Mouse (Mus musculus) MEL (cell line): ENCODE measurements around the gene Rtel1.

ENCODE experiments used
- BHLHE40 ChIP-seq: IDR thresholded peaks from 2 replicates; pipeline ENCODE4 v1.6.1; 2012; ENCODE audit warnings: low read depth, mild to moderate bottlenecking, inconsistent platforms, low read length, improper control_type of control experiment, borderline replicate concordance
- CHD1 ChIP-seq: IDR thresholded peaks from 2 replicates; pipeline ENCODE4 v1.6.1; 2012; ENCODE audit warnings: low read depth, mild to moderate bottlenecking, inconsistent platforms, low read length, improper control_type of control experiment
- CTCF ChIP-seq, 3 experiments: IDR thresholded peaks in 2 of 3; conservative IDR thresholded peaks in 1 of 3; 2 replicates each; pipeline ENCODE4 v1.5.1; 2011 to 2012; ENCODE audit warnings: low read length in 3 of 3, low read depth in 2 of 3, mild to moderate bottlenecking in 2 of 3, improper control_type of control experiment in 1 of 3, inconsistent platforms in 1 of 3, mixed read lengths in 1 of 3, moderate library complexity in 1 of 3; ENCODE audit not compliant: control insufficient read depth in 1 of 3, insufficient read depth in 1 of 3, poor library complexity in 1 of 3, severe bottlenecking in 1 of 3
- POLR2A ChIP-seq, 2 experiments: IDR thresholded peaks; 2 replicates each; pipeline ENCODE4 v1.6.1; 2011 to 2012; ENCODE audit warnings: low read length in 2 of 2, mild to moderate bottlenecking in 2 of 2, control low read depth in 1 of 2, improper control_type of control experiment in 1 of 2, low read depth in 1 of 2, moderate library complexity in 1 of 2; ENCODE audit not compliant: control insufficient read depth in 1 of 2, insufficient read depth in 1 of 2, poor library complexity in 1 of 2
- POLR2AphosphoS5 ChIP-seq: IDR thresholded peaks from 2 replicates; pipeline ENCODE4 v1.6.1; 2012; ENCODE audit warnings: low read depth, borderline replicate concordance, mild to moderate bottlenecking, inconsistent platforms, low read length, moderate library complexity, mixed read lengths
- SIN3A ChIP-seq: IDR thresholded peaks from 2 replicates; pipeline ENCODE4 v1.6.1; 2012; ENCODE audit warnings: low read length, improper control_type of control experiment, inconsistent platforms
- TBP ChIP-seq: IDR thresholded peaks from 2 replicates; pipeline ENCODE4 v1.8.0; 2011; ENCODE audit warnings: low read depth, low read length, improper control_type of control experiment
- TCF12 ChIP-seq: IDR thresholded peaks from 2 replicates; pipeline ENCODE4 v1.6.1; 2014; ENCODE audit warnings: low read depth, mild to moderate bottlenecking, inconsistent platforms, low read length, improper control_type of control experiment, moderate library complexity
- USF1 ChIP-seq: IDR thresholded peaks from 2 replicates; pipeline ENCODE4 v1.6.1; 2014; ENCODE audit warnings: low read depth, mild to moderate bottlenecking, inconsistent platforms, low read length, improper control_type of control experiment, moderate library complexity
- ZC3H11A ChIP-seq: IDR thresholded peaks from 2 replicates; pipeline ENCODE4 v1.6.1; 2012; ENCODE audit warnings: low read depth, mild to moderate bottlenecking, inconsistent platforms, low read length, improper control_type of control experiment

DNA sequence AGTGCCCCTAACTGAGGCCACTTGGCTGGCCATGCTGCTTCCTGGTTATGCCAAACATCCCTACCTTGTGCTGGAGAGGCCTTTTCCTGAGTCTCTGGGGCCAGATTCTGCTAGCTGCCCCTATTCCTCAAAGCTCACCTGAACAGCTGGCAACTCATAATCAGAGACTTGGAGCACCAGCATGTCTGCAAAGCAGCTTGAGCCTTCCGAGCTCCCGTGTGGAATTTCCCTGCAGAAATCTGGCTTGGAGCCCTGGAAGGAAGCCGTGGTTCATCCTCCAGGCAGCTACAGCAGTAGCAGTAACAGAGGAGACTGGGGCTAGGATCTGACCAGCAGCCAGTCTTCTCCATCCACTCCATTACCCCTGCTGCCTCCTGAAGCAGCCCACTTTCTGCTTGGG is 66.3 kb downstream of the Rtel1 start:
- no peak for TF ChIP-seq CHD1
- TF ChIP-seq CTCF (IDR thresholded peaks at IDR 0.05 in 2 of 3, conservative IDR thresholded peaks at IDR 0.05 in 1 of 3; ENCODE audit: control insufficient read depth in 1 of 3, insufficient read depth in 1 of 3, low read depth in 2 of 3, low read length in 3 of 3, poor library complexity in 1 of 3, severe bottlenecking in 1 of 3): no peak
- TF ChIP-seq POLR2A (IDR thresholded peaks at IDR 0.05; ENCODE audit: control insufficient read depth in 1 of 2, insufficient read depth in 1 of 2, low read depth in 1 of 2, low read length in 2 of 2, poor library complexity in 1 of 2): no peak
- TF ChIP-seq USF1: no peak
- TF ChIP-seq ZC3H11A: no peak
- TF ChIP-seq TBP: no peak
- no peak for TF ChIP-seq POLR2AphosphoS5
- no peak for TF ChIP-seq SIN3A
- no peak for TF ChIP-seq BHLHE40
- no peak for TF ChIP-seq TCF12
